Mouse (Mus musculus) myocyte (in vitro differentiated cells): ENCODE data around the gene Olfr686. TPM values are rescaled to one million over a fixed set of nuclear protein-coding genes. Genes with fewer than 3 reads are reported as not detected.

Source experiments
- H3K27me3 ChIP-seq: one replicate; pipeline ENCODE4 v1.6.1; 2011; ENCODE audit not compliant: control insufficient read depth, insufficient read depth, insufficient read length
- H3K36me3 ChIP-seq: one replicate; pipeline ENCODE4 v1.6.1; 2011; ENCODE audit not compliant: control insufficient read depth, insufficient read depth
- H3K4me2 ChIP-seq: one replicate; pipeline ENCODE4 v1.6.1; 2011; ENCODE audit warnings: low read depth, control low read depth
- H3K4me3 ChIP-seq: one replicate; pipeline ENCODE4 v1.5.1; 2011; ENCODE audit warnings: mild to moderate bottlenecking, control low read depth, moderate library complexity
- H3K79me2 ChIP-seq: one replicate; pipeline ENCODE4 v1.6.1; 2011; ENCODE audit not compliant: control insufficient read depth, insufficient read depth
- H3ac ChIP-seq: one replicate; pipeline ENCODE4 v1.6.1; 2011; ENCODE audit not compliant: control insufficient read depth, insufficient read length
- CEBPB ChIP-seq: IDR thresholded peaks from 2 replicates; pipeline ENCODE4 v1.6.1; 2011; ENCODE audit warnings: mild to moderate bottlenecking, moderate library complexity; ENCODE audit not compliant: poor library complexity, insufficient read depth, severe bottlenecking
- E2F4 ChIP-seq: IDR thresholded peaks from one replicate; pipeline ENCODE4 v1.6.1; 2011; ENCODE audit warnings: mild to moderate bottlenecking, control low read depth, moderate library complexity; ENCODE audit not compliant: insufficient read depth
- MAX ChIP-seq: IDR thresholded peaks from one replicate; pipeline ENCODE4 v1.6.1; 2011; ENCODE audit warnings: low read depth, mild to moderate bottlenecking, control low read depth
- MYOD1 ChIP-seq, 3 experiments: IDR thresholded peaks; one replicate each; pipeline ENCODE4 v1.6.1; 2011; ENCODE audit warnings: control low read depth in 2 of 3, low read depth in 2 of 3, mild to moderate bottlenecking in 2 of 3, moderate library complexity in 1 of 3; ENCODE audit not compliant: insufficient read length in 2 of 3, control insufficient read depth in 1 of 3
- MYOG ChIP-seq, 3 experiments: IDR thresholded peaks; one replicate each; pipeline ENCODE4 v1.6.1; 2011; ENCODE audit warnings: control low read depth in 2 of 3, low read depth in 2 of 3, mild to moderate bottlenecking in 2 of 3; ENCODE audit not compliant: insufficient read length in 2 of 3, control insufficient read depth in 1 of 3, insufficient read depth in 1 of 3
- POLR2A ChIP-seq: IDR thresholded peaks from one replicate; pipeline ENCODE4 v1.6.1; 2011; ENCODE audit warnings: low read depth, mild to moderate bottlenecking, control low read depth, moderate library complexity; ENCODE audit not compliant: insufficient read length
- POLR2AphosphoS2 ChIP-seq: IDR thresholded peaks from one replicate; pipeline ENCODE4 v1.6.1; 2011; ENCODE audit warnings: low read depth, control low read depth; ENCODE audit not compliant: insufficient read length
- REST ChIP-seq: IDR thresholded peaks from one replicate; pipeline ENCODE4 v1.6.1; 2011; ENCODE audit warnings: mild to moderate bottlenecking, control low read depth, moderate library complexity; ENCODE audit not compliant: insufficient read depth, insufficient read length
- SRF ChIP-seq: IDR thresholded peaks from one replicate; pipeline ENCODE4 v1.6.1; 2011; ENCODE audit warnings: low read depth; ENCODE audit not compliant: control insufficient read depth, insufficient read length
- TCF12 ChIP-seq: IDR thresholded peaks from one replicate; pipeline ENCODE4 v1.6.1; 2011; ENCODE audit warnings: mild to moderate bottlenecking, control low read depth; ENCODE audit not compliant: poor library complexity, insufficient read depth, severe bottlenecking
- TCF3 ChIP-seq: IDR thresholded peaks from one replicate; pipeline ENCODE4 v1.6.1; 2011; ENCODE audit warnings: low read depth, control low read depth; ENCODE audit not compliant: insufficient read length
- USF1 ChIP-seq: IDR thresholded peaks from one replicate; pipeline ENCODE4 v1.6.1; 2011; ENCODE audit warnings: low read depth, mild to moderate bottlenecking, control low read depth, moderate library complexity
- polyA plus RNA-seq: library from polyadenylated mRNA; unstranded; fragments of >200 nt; fragmentation: generic; extraction: Trizol; gene quantifications from one replicate; pipeline ENCODE4 v1.2.1, GENCODE M21; 2012; ENCODE audit warnings: missing spikeins

Olfr686 gene
- polyA plus RNA-seq, 1 experiment, result not detected

GRCm38 (mm10) chr7:105228138-105228537 is 20.9 kb upstream of the Olfr686 start:
- no peaks in the 10 kb centered on the region for H3K27me3 ChIP-seq
- H3K4me2 ChIP-seq, result no peak overlapping the region
- TF ChIP-seq MAX, result no peak
- no peak for TF ChIP-seq POLR2AphosphoS2
- TF ChIP-seq MYOD1 (IDR thresholded peaks at IDR 0.05; ENCODE audit: control insufficient read depth in 1 of 3, insufficient read length in 2 of 3, low read depth in 2 of 3), result no peak
- TF ChIP-seq TCF12, result no peak
- no peak for TF ChIP-seq E2F4
- TF ChIP-seq USF1, result no peak
- no peak for TF ChIP-seq REST
- TF ChIP-seq SRF, result no peak
- no peak for TF ChIP-seq MYOG (IDR thresholded peaks at IDR 0.05; ENCODE audit: control insufficient read depth in 1 of 3, insufficient read depth in 1 of 3, insufficient read length in 2 of 3, low read depth in 2 of 3)
- TF ChIP-seq CEBPB, result no peak
- no peak for TF ChIP-seq TCF3
- TF ChIP-seq POLR2A, result no peak
- H3K79me2 ChIP-seq, result no peaks in the 10 kb centered on the region
- no peaks in the 10 kb centered on the region for H3K36me3 ChIP-seq
- H3ac ChIP-seq, result no peak overlapping the region
- H3K4me3 ChIP-seq, result no peak overlapping the region

GRCm38 (mm10) chr7:105226703-105227102 is 19.4 kb upstream of the Olfr686 start:
- H3K4me2 ChIP-seq, result no peak overlapping the region

GRCm38 (mm10) chr7:105226072-105226471 is 18.8 kb upstream of the Olfr686 start:
- Histone ChIP-seq H3K4me3 (no peak overlapping the region), H3K4me2 (no peak overlapping the region), H3K27me3 (no peaks in the 10 kb centered on the region), H3ac (no peak overlapping the region), H3K79me2 (no peaks in the 10 kb centered on the region), H3K36me3 (no peaks in the 10 kb centered on the region)
- no peak for TF ChIP-seq USF1
- TF ChIP-seq POLR2AphosphoS2, result no peak
- TF ChIP-seq CEBPB, result no peak
- no peak for TF ChIP-seq MYOD1 (IDR thresholded peaks at IDR 0.05; ENCODE audit: control insufficient read depth in 1 of 3, insufficient read length in 2 of 3, low read depth in 2 of 3)
- TF ChIP-seq MAX, result no peak
- no peak for TF ChIP-seq REST
- no peak for TF ChIP-seq POLR2A
- TF ChIP-seq SRF, result no peak
- TF ChIP-seq TCF3, result no peak
- no peak for TF ChIP-seq TCF12
- no peak for TF ChIP-seq MYOG (IDR thresholded peaks at IDR 0.05; ENCODE audit: control insufficient read depth in 1 of 3, insufficient read depth in 1 of 3, insufficient read length in 2 of 3, low read depth in 2 of 3)
- no peak for TF ChIP-seq E2F4

More at GRCm38 (mm10) chr7:105226703-105227102, 19.4 kb upstream of the Olfr686 start:
- no peaks in the 10 kb centered on the region for H3K79me2 ChIP-seq
- no peaks in the 10 kb centered on the region for H3K27me3 ChIP-seq
- no peak overlapping the region for H3ac ChIP-seq
- H3K36me3 ChIP-seq, result no peaks in the 10 kb centered on the region
- no peak for TF ChIP-seq E2F4
- no peak for TF ChIP-seq SRF
- TF ChIP-seq MAX, result no peak
- no peak for TF ChIP-seq MYOD1 (IDR thresholded peaks at IDR 0.05; ENCODE audit: control insufficient read depth in 1 of 3, insufficient read length in 2 of 3, low read depth in 2 of 3)
- no peak for TF ChIP-seq USF1
- TF ChIP-seq POLR2AphosphoS2, result no peak
- TF ChIP-seq CEBPB, result no peak
- no peak for TF ChIP-seq TCF3
- no peak for TF ChIP-seq TCF12
- no peak for TF ChIP-seq MYOG (IDR thresholded peaks at IDR 0.05; ENCODE audit: control insufficient read depth in 1 of 3, insufficient read depth in 1 of 3, insufficient read length in 2 of 3, low read depth in 2 of 3)
- no peak for TF ChIP-seq REST
- TF ChIP-seq POLR2A, result no peak
- no peak overlapping the region for H3K4me3 ChIP-seq

GRCm38 (mm10) chr7:105218281-105218680 is 11.0 kb upstream of the Olfr686 start:
- Histone ChIP-seq H3K4me2 (no peak overlapping the region), H3K79me2 (no peaks in the 10 kb centered on the region), H3K4me3 (no peak overlapping the region), H3K36me3 (no peaks in the 10 kb centered on the region), H3ac (no peak overlapping the region), H3K27me3 (no peaks in the 10 kb centered on the region)
- TF ChIP-seq TCF3 (no peak), POLR2A (no peak), POLR2AphosphoS2 (no peak), USF1 (no peak), CEBPB (no peak), E2F4 (no peak), SRF (no peak), REST (no peak), MYOG (IDR thresholded peaks at IDR 0.05; ENCODE audit: control insufficient read depth in 1 of 3, insufficient read depth in 1 of 3, insufficient read length in 2 of 3, low read depth in 2 of 3) (no peak), MYOD1 (IDR thresholded peaks at IDR 0.05; ENCODE audit: control insufficient read depth in 1 of 3, insufficient read length in 2 of 3, low read depth in 2 of 3) (no peak), MAX (no peak), TCF12 (no peak)
